In the genomic region with DNA sequence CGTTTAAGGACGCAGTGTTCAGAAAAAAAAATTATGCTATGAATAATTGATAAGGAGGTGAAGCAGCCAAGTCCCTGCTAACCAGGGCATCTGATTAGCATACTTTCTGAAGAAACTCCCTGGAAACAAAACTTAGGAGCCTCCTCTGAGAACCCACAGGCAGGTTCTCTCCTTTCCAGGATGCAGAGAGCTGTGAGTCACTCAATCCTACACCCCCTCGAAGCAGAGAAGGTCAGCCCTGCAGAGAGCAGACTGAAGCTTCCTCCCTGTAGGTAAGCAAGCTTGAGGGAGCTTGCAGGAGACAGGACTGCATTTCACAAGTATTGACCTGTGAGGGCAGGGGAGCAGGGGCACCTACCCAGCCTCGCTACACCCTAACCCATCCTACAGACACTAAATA, we compare ENCODE assay signal across 24 mouse cellular contexts.
"Had no signal": no experiment of that assay in that cellular context is flagged by ENCODE, and none has a peak within 500 bp of the region (broad histone marks: within the 10 kb centered on the region; RNA-seq: fewer than 3 reads in every experiment).

No protein-coding gene starts in this region.

- ATAC-seq: hindbrain, postnatal 0 days; intestine, embryonic 16.5 days; liver, embryonic 12.5 days had no signal

- H3K27ac ChIP-seq: gastrocnemius, adult 2 months; heart, embryonic 10.5 days; hindbrain, embryonic 13.5 days; hindbrain, embryonic 15.5 days; hindbrain, postnatal 0 days; kidney, embryonic 15.5 days; kidney, postnatal 0 days; limb, embryonic 13.5 days; limb, embryonic 15.5 days; liver, embryonic 12.5 days had no signal

- H3K4me2 ChIP-seq: heart, embryonic 12.5 days; hindbrain, embryonic 13.5 days; hindbrain, embryonic 15.5 days; kidney, embryonic 15.5 days; limb, embryonic 13.5 days; limb, embryonic 15.5 days; liver, embryonic 12.5 days had no signal

- H3K4me3 ChIP-seq: gastrocnemius, adult 2 months; heart, embryonic 10.5 days; heart, embryonic 12.5 days; hindbrain, embryonic 13.5 days; hindbrain, embryonic 15.5 days; kidney, embryonic 15.5 days; limb, embryonic 13.5 days; limb, embryonic 15.5 days; liver, embryonic 12.5 days had no signal

- H3K9ac ChIP-seq: heart, embryonic 12.5 days; hindbrain, embryonic 13.5 days; hindbrain, embryonic 15.5 days; kidney, embryonic 15.5 days; limb, embryonic 13.5 days; limb, embryonic 15.5 days; liver, embryonic 12.5 days had no signal

- H3K36me3 ChIP-seq: heart, embryonic 10.5 days; heart, embryonic 12.5 days; hindbrain, embryonic 13.5 days; hindbrain, embryonic 15.5 days; kidney, embryonic 15.5 days; limb, embryonic 13.5 days; limb, embryonic 15.5 days; liver, embryonic 12.5 days had no signal

- DNase-seq: gastrocnemius, adult 2 months; gastrocnemius, postnatal 10 days; gastrocnemius, postnatal 25 days; heart, adult 18-20 months; heart, postnatal 10 days; kidney, adult 11 months; kidney, adult 2 months; kidney, adult 9 months; kidney, postnatal 14 days; kidney, postnatal 36 days; layer of hippocampus, adult 9-11 months; layer of hippocampus, postnatal 36 days; left cerebral cortex, postnatal 4 days had no signal

- H3K27me3 ChIP-seq: heart, embryonic 12.5 days; hindbrain, embryonic 13.5 days; hindbrain, embryonic 15.5 days; kidney, embryonic 15.5 days; limb, embryonic 13.5 days; limb, embryonic 15.5 days; liver, embryonic 12.5 days had no signal

- H3K4me1 ChIP-seq: heart, embryonic 10.5 days; heart, embryonic 12.5 days; hindbrain, embryonic 13.5 days; hindbrain, embryonic 15.5 days; kidney, embryonic 15.5 days; liver, embryonic 12.5 days had no signal

- H3K9me3 ChIP-seq: hindbrain, embryonic 13.5 days; hindbrain, embryonic 15.5 days; kidney, embryonic 15.5 days; limb, embryonic 13.5 days; limb, embryonic 15.5 days had no signal
